Mouse (Mus musculus) skeletal muscle tissue, adult 2 months (tissue): ENCODE measurements at regions not wholly inside any gene's neighbourhood (a gene's known extent, or its start where the extent isn't known, plus 50 kb on each side); places are given as distances from the start of the nearest gene placed in this dataset.
"Not testable (repeated sequence)": the region's sequence is repeated elsewhere in the genome, so short reads cannot be mapped to it uniquely, and the experiment has no call there.

Experiments
- DNase-seq: peaks from one replicate; pipeline ENCODE4 v3.0.0-alpha.2; 2012; ENCODE audit warnings: low read depth, low spot score

DNA sequence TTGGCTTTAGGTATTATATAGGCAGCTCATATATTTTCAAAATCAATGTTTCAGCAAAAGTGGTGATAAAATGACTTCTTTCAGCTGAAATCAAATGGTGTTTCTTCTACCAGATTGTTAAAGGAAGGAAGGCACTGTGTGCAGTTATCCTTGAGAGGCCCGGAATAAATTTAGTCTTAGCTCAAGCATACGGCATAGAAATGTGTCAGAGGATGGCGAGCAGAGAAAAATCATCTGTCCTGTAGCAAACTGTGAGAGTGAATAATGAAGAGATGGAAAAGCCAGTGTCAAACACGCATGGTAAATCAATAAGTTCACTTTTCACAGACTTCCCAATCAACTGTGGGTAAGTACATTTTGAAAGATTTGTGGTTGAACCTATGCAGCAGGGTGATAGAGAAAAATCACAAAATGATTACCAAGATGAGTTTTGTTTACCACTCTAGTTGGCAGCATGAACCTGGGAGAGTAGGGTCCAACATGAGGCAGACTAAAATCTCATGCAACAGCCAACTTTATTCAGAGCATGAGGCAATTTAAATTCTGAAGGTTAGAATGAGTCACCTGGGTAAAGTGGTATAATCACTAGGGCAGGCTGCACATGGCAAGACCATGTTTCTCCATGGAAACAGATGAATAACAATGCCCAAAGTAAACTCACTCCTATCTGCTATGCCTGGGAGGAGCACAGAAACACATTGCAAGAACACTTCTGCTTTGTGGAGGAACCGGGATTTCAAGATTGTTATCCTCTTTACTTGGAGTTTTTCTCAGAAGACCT is 55.7 kb downstream of the AI429214 start:
- no peak for DNase-seq

DNA sequence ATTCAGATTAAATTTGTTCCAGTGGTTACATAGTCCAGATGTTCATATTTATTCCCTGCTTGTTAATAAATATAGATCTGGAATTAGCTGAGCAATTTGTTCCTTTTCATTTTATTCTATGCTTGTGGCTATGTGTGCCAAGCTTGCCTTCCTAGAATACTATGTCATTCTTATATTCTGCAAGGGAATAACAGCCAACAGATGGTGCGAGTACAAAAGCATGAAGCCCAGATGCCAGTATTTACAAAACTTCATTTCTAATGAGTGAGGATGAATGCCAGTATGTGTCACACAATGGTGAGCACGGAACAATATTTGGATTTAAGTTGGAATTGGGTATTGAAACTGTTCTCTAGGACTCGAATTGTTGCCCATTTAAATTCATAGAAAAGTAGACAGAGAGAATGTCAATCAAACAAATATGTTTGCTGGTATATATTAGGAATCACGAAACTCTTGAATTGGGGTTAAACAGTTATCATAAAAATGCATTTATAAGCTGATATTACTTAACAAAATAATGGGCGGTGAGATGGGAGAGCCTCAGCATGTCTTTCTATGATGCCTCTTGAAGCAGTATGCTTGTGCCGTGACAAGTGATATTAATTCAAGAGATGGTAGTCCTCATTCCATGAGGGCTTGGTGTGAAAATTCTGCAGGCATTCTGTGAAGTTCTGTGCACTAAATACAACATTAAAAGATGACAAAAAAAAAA is 56.7 kb downstream of the AI429214 start:
- DNase-seq, result no peak

GRCm38 (mm10) chr8:37050684-37051028 is 57.3 kb downstream of the AI429214 start:
- no peak for DNase-seq

GRCm38 (mm10) chr8:37056376-37056775 is 63.0 kb downstream of the AI429214 start:
- peak; percentile 85 for DNase-seq

GRCm38 (mm10) chr8:37058390-37058789 is 65.0 kb downstream of the AI429214 start:
- DNase-seq, result peak; percentile 42

GRCm38 (mm10) chr8:37062012-37062944 is 68.9 kb downstream of the AI429214 start:
- peak; percentile 60 for DNase-seq

- peak; percentile 44 for DNase-seq
Measured at GRCm38 (mm10) chr8:37063764-37064331, 70.4 kb downstream of the AI429214 start.

GRCm38 (mm10) chr8:37072905-37073304 is 79.5 kb downstream of the AI429214 start:
- no peak for DNase-seq

- DNase-seq, result no peak
Measured at GRCm38 (mm10) chr8:37099727-37100126, 106.3 kb downstream of the AI429214 start.

GRCm38 (mm10) chr8:37112386-37112785 is 119.0 kb downstream of the AI429214 start:
- not testable (repeated sequence) for DNase-seq

GRCm38 (mm10) chr8:37125834-37126233 is 132.4 kb downstream of the AI429214 start:
- DNase-seq, result no peak

GRCm38 (mm10) chr8:37129670-37130069 is 136.3 kb downstream of the AI429214 start:
- no peak for DNase-seq

- DNase-seq, result no peak
Measured at GRCm38 (mm10) chr8:37131988-37132387, 138.6 kb downstream of the AI429214 start.

DNA sequence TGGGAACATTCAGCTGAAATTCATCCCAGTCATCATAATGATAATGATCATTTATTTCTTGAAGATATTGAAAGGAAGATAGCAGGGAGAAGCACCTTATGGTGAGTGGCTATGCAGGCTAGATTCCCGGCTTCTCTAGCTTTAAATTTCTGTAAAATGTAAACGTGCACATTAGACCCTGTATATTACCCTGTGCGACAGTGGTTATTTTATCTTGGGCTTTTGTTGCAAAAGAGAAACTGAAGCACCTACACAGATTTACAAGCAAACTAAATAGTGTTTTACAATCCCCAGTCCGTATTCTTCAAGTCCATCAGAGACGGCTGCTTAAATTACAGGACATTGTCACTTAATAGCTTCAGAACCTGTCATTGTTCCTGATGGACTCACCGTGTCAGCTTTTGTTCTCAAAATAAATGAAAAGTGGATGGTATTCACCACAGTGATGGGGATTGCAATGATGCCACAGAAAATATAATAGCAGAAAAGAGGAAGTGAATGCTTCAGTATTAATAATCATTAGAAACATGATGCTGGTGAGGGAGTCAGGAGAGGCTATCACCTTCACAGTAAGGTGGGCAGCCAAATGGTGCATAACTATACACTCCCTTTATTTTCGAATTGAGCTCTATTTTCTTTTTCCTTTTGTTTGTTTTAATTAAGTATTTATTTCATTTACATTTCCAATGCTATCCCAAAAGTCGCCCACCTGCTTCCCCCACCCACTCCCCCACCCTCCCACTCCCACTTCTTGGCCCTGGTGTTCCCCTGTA is 141.0 kb downstream of the AI429214 start:
- DNase-seq, result no peak

DNA sequence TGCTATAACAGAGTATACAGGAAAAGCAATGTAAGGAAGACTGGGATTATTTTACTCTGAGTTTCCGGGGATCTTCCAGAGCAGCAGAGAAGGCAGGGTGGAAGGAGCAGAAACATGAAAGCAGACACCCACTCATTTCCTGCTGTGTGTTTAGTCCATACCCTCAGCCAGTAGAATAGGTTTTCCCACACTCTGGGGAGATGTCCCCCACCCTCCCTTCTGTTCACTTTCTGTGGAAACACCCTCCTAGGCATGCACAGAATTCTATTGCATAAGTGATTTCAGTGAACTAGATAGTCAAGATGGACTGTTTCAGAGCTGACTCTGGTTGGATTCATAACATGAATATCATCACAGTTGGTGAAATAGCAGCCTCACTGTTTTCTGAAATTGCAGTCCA is 156.9 kb downstream of the AI429214 start:
- DNase-seq, result no peak

GRCm38 (mm10) chr8:37154361-37154760 is 161.0 kb downstream of the AI429214 start:
- no peak for DNase-seq

DNA sequence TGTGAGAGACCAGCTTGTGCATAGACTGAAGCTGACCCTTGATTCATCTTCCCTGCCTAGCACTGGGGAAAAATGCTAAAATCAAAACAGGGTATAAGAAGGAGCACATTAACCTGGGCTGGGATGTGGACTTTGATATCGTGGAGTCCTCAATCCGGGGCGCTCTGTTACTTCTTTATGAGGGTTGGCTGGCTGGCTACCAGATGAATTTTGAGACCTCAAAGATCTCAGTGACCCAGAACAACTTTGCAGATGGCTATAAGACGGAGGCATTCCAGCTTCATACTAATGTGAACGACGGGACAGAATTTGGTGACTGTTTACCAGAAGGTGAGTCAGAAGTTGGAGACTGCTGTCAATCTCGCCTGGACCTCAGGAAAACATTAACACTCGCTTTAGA is 161.5 kb downstream of the AI429214 start:
- no peak for DNase-seq

DNA sequence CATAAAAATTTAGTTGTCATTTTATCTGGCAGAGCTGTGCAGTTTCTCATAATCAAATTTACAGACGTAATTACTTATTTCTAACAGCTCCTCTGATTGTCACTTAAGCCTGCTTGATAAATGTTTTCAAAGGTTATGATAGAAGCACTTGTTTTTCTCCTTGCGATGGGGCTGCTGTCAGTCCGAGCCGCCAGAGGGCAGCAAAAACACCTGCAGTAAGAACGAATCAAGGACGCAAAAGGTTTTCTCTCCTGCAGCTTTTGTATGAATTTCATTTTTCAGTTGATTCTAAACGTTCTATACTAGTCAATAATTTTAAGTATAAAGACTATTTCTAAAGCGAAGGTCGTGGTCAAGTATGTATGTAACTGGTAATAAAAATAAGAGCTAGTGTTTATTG is 166.1 kb downstream of the AI429214 start:
- no peak for DNase-seq

DNA sequence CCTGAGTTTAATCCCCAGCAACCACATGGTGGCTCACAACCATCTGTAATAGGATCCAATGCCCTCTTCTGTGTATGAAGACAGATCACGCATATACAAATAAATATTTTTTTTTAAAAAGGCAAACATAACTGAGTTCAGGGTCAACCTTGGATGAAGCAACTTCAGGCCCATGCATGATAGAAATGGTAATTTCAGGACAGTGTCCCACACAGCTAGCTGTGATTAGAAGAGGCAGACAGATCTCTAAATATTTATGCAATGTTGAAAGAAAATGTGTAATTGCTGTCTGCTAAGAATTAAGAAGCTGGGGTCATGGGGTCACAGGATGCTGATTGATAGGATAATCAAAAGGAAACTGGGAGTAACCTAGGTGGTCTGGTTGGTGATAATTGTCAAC is 203.5 kb downstream of the AI429214 start:
- DNase-seq, result no peak

DNA sequence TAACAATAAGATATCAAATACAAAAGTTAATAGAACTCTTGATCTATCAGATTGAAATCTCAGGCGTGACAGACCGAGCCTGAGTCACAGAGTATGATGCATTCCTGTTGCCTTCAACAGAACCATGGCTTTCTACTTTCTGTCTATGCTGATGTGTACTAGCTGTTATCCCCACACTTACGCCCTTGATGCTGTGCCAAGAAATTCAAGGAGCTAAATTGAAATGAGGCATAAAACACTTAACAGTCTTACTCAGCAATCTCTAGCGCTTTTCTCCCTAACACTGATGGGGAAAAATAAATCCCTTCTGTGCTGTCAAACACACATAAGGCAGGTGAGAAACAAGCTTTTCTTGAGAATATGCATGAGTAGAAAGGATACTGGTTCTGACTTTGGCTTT is 222.5 kb downstream of the AI429214 start:
- no peak for DNase-seq

DNA sequence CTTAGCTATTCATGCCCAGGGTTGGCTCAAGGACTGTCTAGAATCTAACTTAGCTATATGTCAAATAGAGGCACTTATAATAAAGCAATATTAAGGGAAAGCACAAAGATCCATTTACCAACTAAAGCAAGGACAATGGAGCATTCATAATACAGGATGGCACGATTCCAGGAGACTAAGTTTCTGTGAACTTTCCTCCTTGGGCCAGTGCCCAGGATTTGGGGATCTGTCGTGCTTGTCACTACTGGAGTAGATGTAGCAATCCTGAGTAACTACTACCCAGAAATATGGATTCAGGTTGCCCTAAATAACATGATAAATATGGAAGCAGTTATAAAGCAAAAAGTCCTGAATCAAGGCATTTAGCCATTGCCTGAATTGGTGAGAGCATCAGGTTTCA is 233.7 kb downstream of the AI429214 start:
- DNase-seq, result no peak
